19 mouse cellular contexts compared by ENCODE assay signal in genomic region chr2:70066338-70067022, GRCm38 (mm10). TPM values are rescaled to one million over a fixed set of nuclear protein-coding genes. Genes with fewer than 3 reads are reported as not detected.
DNase-seq lines count a peak whose midpoint lies in the region; ATAC-seq and TF ChIP-seq lines count a peak whose summit lies in the region.
"Had no signal": no experiment of that assay in that cellular context is flagged by ENCODE, and none has a peak within 500 bp of the region (broad histone marks: within the 10 kb centered on the region; RNA-seq: fewer than 3 reads in every experiment).

No protein-coding gene starts in this region.

- peaks cover 19% of the 10 kb centered on the region for H3K4me1 ChIP-seq in hindbrain, embryonic 10.5 days (replicated peaks)
- peaks cover 6% of the 10 kb centered on the region; the same call in 1 of the 2 replicates for H3K4me1 ChIP-seq in hindbrain, embryonic 14.5 days (replicated peaks; ENCODE audit: control insufficient read depth, insufficient read depth, low read length)
- peaks cover 10% of the 10 kb centered on the region; the same call in 1 of the 2 replicates for H3K4me1 ChIP-seq in midbrain, embryonic 10.5 days
- peaks cover 3% of the 10 kb centered on the region; the same call in 1 of the 2 replicates for H3K4me1 ChIP-seq in midbrain, postnatal 0 days (ENCODE audit: insufficient read depth, low read length)
- H3K4me1 ChIP-seq in olfactory bulb, adult 2 months (ENCODE audit: control insufficient read depth, insufficient read depth, low read length), result peaks cover 21% of the 10 kb centered on the region
- no peaks in the 10 kb centered on the region for H3K4me1 ChIP-seq in liver, embryonic 11.5 days (replicated peaks; ENCODE audit: control insufficient read depth, insufficient read depth, low read length)
- H3K4me1 ChIP-seq: embryonic facial prominence, embryonic 12.5 days; liver, embryonic 12.5 days had no signal

- no peaks in the 10 kb centered on the region for H3K36me3 ChIP-seq in hindbrain, embryonic 10.5 days
- no peaks in the 10 kb centered on the region for H3K36me3 ChIP-seq in hindbrain, embryonic 14.5 days (replicated peaks; ENCODE audit: control insufficient read depth, insufficient read depth)
- no peaks in the 10 kb centered on the region for H3K36me3 ChIP-seq in midbrain, embryonic 10.5 days
- H3K36me3 ChIP-seq in midbrain, postnatal 0 days (ENCODE audit: insufficient read depth, low read length), result no peaks in the 10 kb centered on the region
- no peaks in the 10 kb centered on the region for H3K36me3 ChIP-seq in liver, embryonic 11.5 days (ENCODE audit: control insufficient read depth, insufficient read depth, low read length)
- H3K36me3 ChIP-seq: embryonic facial prominence, embryonic 12.5 days; heart, embryonic 15.5 days; limb, embryonic 10.5 days; liver, embryonic 12.5 days had no signal

- no peak for TF ChIP-seq CTCF in midbrain, postnatal 0 days (IDR thresholded peaks at IDR 0.05)
- TF ChIP-seq CTCF in olfactory bulb, adult 2 months (IDR thresholded peaks at IDR 0.05; ENCODE audit: insufficient read depth, low read depth, low read length), result no peak

- TF ChIP-seq POLR2A in olfactory bulb, adult 2 months (IDR thresholded peaks at IDR 0.05; ENCODE audit: insufficient read depth, low read depth, low read length), result no peak

- no peak overlapping the region for H3K9ac ChIP-seq in hindbrain, embryonic 14.5 days
- no peak overlapping the region for H3K9ac ChIP-seq in midbrain, postnatal 0 days (replicated peaks; ENCODE audit: low read length, poor library complexity, severe bottlenecking)
- no peak overlapping the region for H3K9ac ChIP-seq in liver, embryonic 11.5 days (ENCODE audit: low read depth, low read length)
- H3K9ac ChIP-seq: embryonic facial prominence, embryonic 12.5 days; heart, embryonic 15.5 days; liver, embryonic 12.5 days had no signal

- no peaks in the 10 kb centered on the region for H3K27me3 ChIP-seq in hindbrain, embryonic 10.5 days (ENCODE audit: insufficient read depth, poor library complexity, severe bottlenecking)
- H3K27me3 ChIP-seq in hindbrain, embryonic 14.5 days (ENCODE audit: control insufficient read depth, insufficient read depth, low read length), result no peaks in the 10 kb centered on the region
- H3K27me3 ChIP-seq in midbrain, embryonic 10.5 days (ENCODE audit: low read depth, poor library complexity, severe bottlenecking), result no peaks in the 10 kb centered on the region
- no peaks in the 10 kb centered on the region for H3K27me3 ChIP-seq in midbrain, postnatal 0 days (ENCODE audit: insufficient read depth, low read length)
- H3K27me3 ChIP-seq in liver, embryonic 11.5 days (replicated peaks; ENCODE audit: control insufficient read depth, insufficient read depth, low read length), result no peaks in the 10 kb centered on the region
- H3K27me3 ChIP-seq: embryonic facial prominence, embryonic 12.5 days; heart, embryonic 15.5 days had no signal

- H3K4me3 ChIP-seq in hindbrain, embryonic 10.5 days, result no peak overlapping the region
- no peak overlapping the region for H3K4me3 ChIP-seq in hindbrain, embryonic 14.5 days (replicated peaks; ENCODE audit: low read length)
- no peak overlapping the region for H3K4me3 ChIP-seq in midbrain, embryonic 10.5 days
- H3K4me3 ChIP-seq in midbrain, postnatal 0 days (ENCODE audit: low read depth, low read length), result no peak overlapping the region
- H3K4me3 ChIP-seq in olfactory bulb, adult 2 months (ENCODE audit: insufficient read depth, low read depth, low read length), result no peak overlapping the region
- H3K4me3 ChIP-seq in liver, embryonic 11.5 days (ENCODE audit: low read depth, low read length), result no peak overlapping the region
- H3K4me3 ChIP-seq: embryonic facial prominence, embryonic 12.5 days; heart, embryonic 15.5 days; layer of hippocampus, adult 2 months; limb, embryonic 10.5 days; liver, embryonic 12.5 days had no signal

- peak overlapping the region; percentile 70; the same call in 1 of the 2 replicates for H3K27ac ChIP-seq in hindbrain, embryonic 10.5 days
- no peak overlapping the region for H3K27ac ChIP-seq in hindbrain, embryonic 14.5 days
- 0 out of 2 replicates have a peak overlapping the region, but pooled peaks have one; percentile 17 for H3K27ac ChIP-seq in midbrain, embryonic 10.5 days (replicated peaks)
- H3K27ac ChIP-seq in midbrain, postnatal 0 days (ENCODE audit: low read depth, low read length), result no peak overlapping the region
- H3K27ac ChIP-seq in olfactory bulb, adult 2 months (ENCODE audit: insufficient read depth, low read depth, low read length), result peak overlapping the region; percentile 53
- no peak overlapping the region for H3K27ac ChIP-seq in liver, embryonic 11.5 days (ENCODE audit: low read depth, low read length)
- H3K27ac ChIP-seq: embryonic facial prominence, embryonic 12.5 days; heart, embryonic 15.5 days; layer of hippocampus, adult 2 months; limb, embryonic 10.5 days; liver, embryonic 12.5 days had no signal

- H3K4me2 ChIP-seq in hindbrain, embryonic 14.5 days (replicated peaks), result no peak overlapping the region
- no peak overlapping the region for H3K4me2 ChIP-seq in midbrain, postnatal 0 days (ENCODE audit: low read depth, low read length, poor library complexity, severe bottlenecking)
- no peak overlapping the region for H3K4me2 ChIP-seq in liver, embryonic 11.5 days
- H3K4me2 ChIP-seq: embryonic facial prominence, embryonic 12.5 days; heart, embryonic 15.5 days; liver, embryonic 12.5 days had no signal

- no peak for ATAC-seq in hindbrain, embryonic 14.5 days (ENCODE audit: low FRiP score)
- no peak for ATAC-seq in midbrain, postnatal 0 days (ENCODE audit: low FRiP score)
- ATAC-seq in liver, embryonic 11.5 days (replicated peaks; ENCODE audit: low FRiP score), result no peak
- ATAC-seq: liver, embryonic 12.5 days had no signal

- DNase-seq in hindbrain, embryonic 10.5 days (ENCODE audit: low spot score), result no peak
- DNase-seq in hindbrain, embryonic 14.5 days (ENCODE audit: low spot score), result no peak
- no peak for DNase-seq in midbrain, embryonic 10.5 days (ENCODE audit: low spot score)
- no peak for DNase-seq in midbrain, postnatal 0 days (ENCODE audit: low spot score)
- peak; percentile 65 for DNase-seq in kidney, adult 9 months
- DNase-seq in liver, embryonic 11.5 days (ENCODE audit: low spot score), result no peak
- DNase-seq in layer of hippocampus, adult 9-10 months (ENCODE audit: low spot score), result no peak
- DNase-seq: adrenal gland, postnatal 25 days; cerebellum, adult 8-10 months; heart, adult 18-20 months; right cerebral cortex, postnatal 4 days; thymus, postnatal 36 days had no signal

- H3K9me3 ChIP-seq in hindbrain, embryonic 10.5 days, result no peaks in the 10 kb centered on the region
- no peaks in the 10 kb centered on the region for H3K9me3 ChIP-seq in hindbrain, embryonic 14.5 days (ENCODE audit: control insufficient read depth, low read length)
- no peaks in the 10 kb centered on the region for H3K9me3 ChIP-seq in midbrain, embryonic 10.5 days (replicated peaks)
- no peaks in the 10 kb centered on the region for H3K9me3 ChIP-seq in midbrain, postnatal 0 days (ENCODE audit: low read length)
- no peaks in the 10 kb centered on the region for H3K9me3 ChIP-seq in liver, embryonic 11.5 days (ENCODE audit: control insufficient read depth, low read length)
- H3K9me3 ChIP-seq: embryonic facial prominence, embryonic 12.5 days; heart, embryonic 15.5 days; limb, embryonic 10.5 days; liver, embryonic 12.5 days had no signal

- 80% methylated on average over 6 of the region's 6 CpGs for WGBS in hindbrain, embryonic 10.5 days
- WGBS in hindbrain, embryonic 14.5 days, result 46% methylated on average over 6 of the region's 6 CpGs
- WGBS in midbrain, embryonic 10.5 days, result 85% methylated on average over 6 of the region's 6 CpGs
- 61% methylated on average over 6 of the region's 6 CpGs for WGBS in midbrain, postnatal 0 days
- 50% methylated on average over 6 of the region's 6 CpGs for WGBS in olfactory bulb, adult 2 months
- 67% methylated on average over 6 of the region's 6 CpGs for WGBS in liver, embryonic 11.5 days

RNA-seq across cellular contexts. Expression of gene Myo3b, which starts 27.6 kb away (rescaled TPM):
- not detected in 2 replicates for polyA plus RNA-seq in hindbrain, embryonic 10.5 days (2016; fragmentation: Nextera tagmentation; extraction: Ambion mirVana)
- 0.08 and 0.27 TPM in 2 replicates for polyA plus RNA-seq in hindbrain, embryonic 14.5 days (2014; fragmentation: Nextera tagmentation; extraction: Ambion mirVana)
- not detected in 2 replicates for polyA plus RNA-seq in midbrain, embryonic 10.5 days (2016; fragmentation: Nextera tagmentation; extraction: Ambion mirVana)
- 0.44 and 1.1 TPM in 2 replicates for total RNA-seq in midbrain, postnatal 0 days (2014; rRNA removed)
- polyA plus RNA-seq in midbrain, postnatal 0 days (2015; fragmentation: Nextera tagmentation; extraction: Ambion mirVana), result 0.14 and 0.32 TPM in 2 replicates
- polyA plus RNA-seq in olfactory bulb, adult 2 months (2012; ENCODE audit: insufficient read depth, insufficient read length, low replicate concordance, missing spikeins), result not detected in 2 replicates
- polyA plus RNA-seq in liver, embryonic 11.5 days (2014; fragmentation: Nextera tagmentation; extraction: Ambion mirVana), result not detected in 2 replicates
- total RNA-seq: adrenal gland, postnatal 25 days; gastrocnemius, adult 18-20 months had no signal
- polyA plus RNA-seq: limb, embryonic 10.5 days; liver, embryonic 12.5 days had no signal

Comparison
In these comparisons a context has a peak if more than half of its experiments do, and no peak if none do; other contexts are left out.
1. H3K27ac ChIP-seq: peak in hindbrain, embryonic 10.5 days (single experiment), midbrain, embryonic 10.5 days (single experiment) and olfactory bulb, adult 2 months (single experiment); none in hindbrain, embryonic 14.5 days (single experiment), midbrain, postnatal 0 days (single experiment) and liver, embryonic 11.5 days (single experiment).